Mouse (Mus musculus): ENCODE data around the gene Cxcl2. TPM values are rescaled to one million over a fixed set of nuclear protein-coding genes. Genes with fewer than 3 reads are reported as not detected.

Gene Cxcl2
- polyA plus RNA-seq, 2 experiments = 0.03 TPM; not detected in 1

GRCm38 (mm10) chr5:90930971-90931851, 27.5 kb downstream of the Cxcl2 start, which contains the start of gene Mthfd2l:
Mthfd2l (plus strand) TSS chr5:90931117.
- TF ChIP-seq CTCF (IDR thresholded peaks at IDR 0.05; ENCODE audit: low read depth) (peak; percentile 73), EP300 (IDR thresholded peaks at IDR 0.05; ENCODE audit: low read depth) (no peak)
- Histone ChIP-seq H3K9me3 (ENCODE audit: control insufficient read depth, low read length) (no peaks in the 10 kb centered on the region), H3K36me3 (replicated peaks; ENCODE audit: control insufficient read depth, insufficient read depth, low read depth) (no peaks in the 10 kb centered on the region), H3K4me3 (ENCODE audit: insufficient read depth in 1 of 2, low read depth in 2 of 2, low read length in 2 of 2) (peak within 1 kb of the TSS; percentile 72), H3K9ac (replicated peaks) (peak within 1 kb of the TSS; percentile 79), H3K27ac (peak within 1 kb of the TSS; percentile 44; the same call in 1 of the 2 replicates), H3K27me3 (ENCODE audit: control insufficient read depth, insufficient read depth, low read length) (no peaks in the 10 kb centered on the region), H3K4me1 (replicated peaks; ENCODE audit: control insufficient read depth in 2 of 2, insufficient read depth in 2 of 2, low read length in 1 of 2) (peaks cover 3% of the 10 kb centered on the region in 2 experiments; a peak in 1 of 4 replicates), H3K4me2 (ENCODE audit: low read depth) (peak within 1 kb of the TSS; percentile 75)
- WGBS (ENCODE audit: insufficient replicate concordance) = under 1% methylated on average over 67 of the region's 79 CpGs
- DNase-seq (ENCODE audit: low read depth in 3 of 3, low spot score in 3 of 3) = peak; percentile 48 to 55 (median 51)
- peak; percentile 98 for ATAC-seq (ENCODE audit: insufficient read depth)

GRCm38 (mm10) chr5:90931911-90932310, 28.2 kb downstream of the Cxcl2 start:
- Histone ChIP-seq H3K27ac (no peak overlapping the region), H3K4me3 (ENCODE audit: insufficient read depth in 1 of 2, low read depth in 2 of 2, low read length in 2 of 2) (peak overlapping the region; percentile 72), H3K9me3 (ENCODE audit: control insufficient read depth, low read length) (no peaks in the 10 kb centered on the region), H3K4me1 (replicated peaks; ENCODE audit: control insufficient read depth in 2 of 2, insufficient read depth in 2 of 2, low read length in 1 of 2) (peaks cover 3% of the 10 kb centered on the region in 2 experiments; a peak in 1 of 4 replicates), H3K27me3 (ENCODE audit: control insufficient read depth, insufficient read depth, low read length) (no peaks in the 10 kb centered on the region), H3K36me3 (replicated peaks; ENCODE audit: control insufficient read depth, insufficient read depth, low read depth) (no peaks in the 10 kb centered on the region), H3K9ac (replicated peaks) (peak overlapping the region; percentile 79), H3K4me2 (ENCODE audit: low read depth) (peak overlapping the region; percentile 75)
- no peak for DNase-seq (ENCODE audit: low read depth in 3 of 3, low spot score in 3 of 3)
- 20% methylated on average over 6 of the region's 6 CpGs for WGBS (ENCODE audit: insufficient replicate concordance)
- no peak for ATAC-seq (ENCODE audit: insufficient read depth)
- no peak for TF ChIP-seq EP300 (IDR thresholded peaks at IDR 0.05; ENCODE audit: low read depth)
- no peak for TF ChIP-seq CTCF (IDR thresholded peaks at IDR 0.05; ENCODE audit: low read depth)

- Histone ChIP-seq H3K36me3 (replicated peaks; ENCODE audit: control insufficient read depth, insufficient read depth, low read depth) (no peaks in the 10 kb centered on the region), H3K9ac (replicated peaks) (no peak overlapping the region), H3K4me3 (ENCODE audit: insufficient read depth in 1 of 2, low read depth in 2 of 2, low read length in 2 of 2) (no peak overlapping the region), H3K27ac (no peak overlapping the region), H3K4me2 (ENCODE audit: low read depth) (no peak overlapping the region), H3K4me1 (replicated peaks; ENCODE audit: control insufficient read depth in 2 of 2, insufficient read depth in 2 of 2, low read length in 1 of 2) (no peaks in the 10 kb centered on the region; a peak in 1 of 4 replicates), H3K9me3 (ENCODE audit: control insufficient read depth, low read length) (no peaks in the 10 kb centered on the region), H3K27me3 (ENCODE audit: control insufficient read depth, insufficient read depth, low read length) (no peaks in the 10 kb centered on the region)
- DNase-seq (ENCODE audit: low read depth in 3 of 3, low spot score in 3 of 3) = no peak
- 65% methylated on average over 2 of the region's 2 CpGs for WGBS (ENCODE audit: insufficient replicate concordance)
- no peak for ATAC-seq (ENCODE audit: insufficient read depth)
- TF ChIP-seq CTCF (IDR thresholded peaks at IDR 0.05; ENCODE audit: low read depth) (no peak), EP300 (IDR thresholded peaks at IDR 0.05; ENCODE audit: low read depth) (no peak)
Measured at GRCm38 (mm10) chr5:90936706-90937105, 33.0 kb downstream of the Cxcl2 start.

- no peak overlapping the region for H3K4me3 ChIP-seq (ENCODE audit: insufficient read depth in 1 of 2, low read depth in 2 of 2, low read length in 2 of 2)
- no peaks in the 10 kb centered on the region for H3K9me3 ChIP-seq (ENCODE audit: control insufficient read depth, low read length)
- H3K27ac ChIP-seq = no peak overlapping the region
- no peak for TF ChIP-seq CTCF (IDR thresholded peaks at IDR 0.05; ENCODE audit: low read depth)
- 0 out of 2 replicates have a peak, but pooled peaks have one; percentile 18 for TF ChIP-seq EP300 (IDR thresholded peaks at IDR 0.05; ENCODE audit: low read depth)
- WGBS (ENCODE audit: insufficient replicate concordance) = 46% methylated on average over 2 of the region's 2 CpGs
- peak overlapping the region; percentile 33 for H3K4me2 ChIP-seq (ENCODE audit: low read depth)
- no peaks in the 10 kb centered on the region for H3K27me3 ChIP-seq (ENCODE audit: control insufficient read depth, insufficient read depth, low read length)
- H3K36me3 ChIP-seq (replicated peaks; ENCODE audit: control insufficient read depth, insufficient read depth, low read depth) = no peaks in the 10 kb centered on the region
- peaks cover 12 to 22% of the 10 kb centered on the region in 2 experiments for H3K4me1 ChIP-seq (replicated peaks; ENCODE audit: control insufficient read depth in 2 of 2, insufficient read depth in 2 of 2, low read length in 1 of 2)
- DNase-seq (ENCODE audit: low read depth in 3 of 3, low spot score in 3 of 3) (no peak), ATAC-seq (ENCODE audit: insufficient read depth) (peak; percentile 67; the same call in 1 of the 2 replicates)
- no peak overlapping the region for H3K9ac ChIP-seq (replicated peaks)
Measured at GRCm38 (mm10) chr5:90945453-90945852, 41.8 kb downstream of the Cxcl2 start.

GRCm38 (mm10) chr5:90949499-90949898, 45.8 kb downstream of the Cxcl2 start:
- DNase-seq (ENCODE audit: low read depth in 3 of 3, low spot score in 3 of 3) (no peak), ATAC-seq (ENCODE audit: insufficient read depth) (peak; percentile 47)
- Histone ChIP-seq H3K27ac (no peak overlapping the region), H3K4me1 (replicated peaks; ENCODE audit: control insufficient read depth in 2 of 2, insufficient read depth in 2 of 2, low read length in 1 of 2) (peaks cover 12 to 22% of the 10 kb centered on the region in 2 experiments), H3K9ac (replicated peaks) (no peak overlapping the region), H3K36me3 (replicated peaks; ENCODE audit: control insufficient read depth, insufficient read depth, low read depth) (no peaks in the 10 kb centered on the region), H3K27me3 (ENCODE audit: control insufficient read depth, insufficient read depth, low read length) (no peaks in the 10 kb centered on the region), H3K4me3 (ENCODE audit: insufficient read depth in 1 of 2, low read depth in 2 of 2, low read length in 2 of 2) (no peak overlapping the region), H3K4me2 (ENCODE audit: low read depth) (no peak overlapping the region; the same call in 1 of the 2 replicates), H3K9me3 (ENCODE audit: control insufficient read depth, low read length) (no peaks in the 10 kb centered on the region)
- TF ChIP-seq EP300 (IDR thresholded peaks at IDR 0.05; ENCODE audit: low read depth) (no peak), CTCF (IDR thresholded peaks at IDR 0.05; ENCODE audit: low read depth) (no peak)
- WGBS (ENCODE audit: insufficient replicate concordance) = 15% methylated on average over 15 of the region's 15 CpGs

All from liver, embryonic 14.5 days (tissue).